Mouse (Mus musculus): ENCODE data around the gene Mcm10.

The Mcm10 gene

GRCm38 (mm10) chr2:5031215-5031614, 18.6 kb upstream of the Mcm10 start:
- DNase-seq: no peak

DNA sequence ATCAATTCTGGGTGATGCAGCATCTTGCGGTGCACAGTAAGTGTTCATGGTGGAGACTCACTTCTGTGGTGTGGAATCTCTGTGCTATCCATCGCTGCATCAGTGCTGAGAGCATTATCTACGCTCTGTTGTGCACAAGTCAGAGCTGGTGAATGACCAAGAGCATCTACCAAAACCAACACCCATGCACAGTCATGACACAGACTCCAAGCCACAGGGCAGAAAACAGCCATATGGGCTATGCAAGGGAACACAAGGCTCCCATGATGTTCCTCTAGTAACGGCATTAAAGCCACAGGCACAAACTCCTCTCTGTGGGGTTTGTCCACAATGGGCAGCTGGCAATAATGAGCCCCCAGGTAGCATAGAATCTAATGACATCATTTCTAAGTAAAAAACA, 17.2 kb upstream of the Mcm10 start:
- DNase-seq: no peak

DNA sequence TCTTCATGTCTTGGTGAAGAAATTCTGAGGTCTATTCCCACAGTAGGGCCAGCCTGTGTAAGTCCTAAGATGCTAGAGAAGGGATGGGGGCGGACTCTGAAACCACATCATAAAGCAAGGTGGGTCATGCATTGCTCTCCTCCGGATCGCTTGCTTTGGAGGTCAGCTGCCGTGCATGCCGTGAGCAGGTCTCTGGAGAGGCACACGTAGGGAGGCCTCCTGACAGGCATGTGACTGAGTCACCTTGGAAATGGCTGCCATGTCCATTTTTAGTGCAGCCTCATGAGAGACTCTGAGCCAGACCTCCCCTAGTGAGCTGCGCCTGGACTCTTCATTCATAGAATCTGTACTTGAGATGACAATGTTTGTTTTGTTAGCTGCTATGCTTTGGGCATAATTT, 15.5 kb upstream of the Mcm10 start:
- no peak for DNase-seq

DNA sequence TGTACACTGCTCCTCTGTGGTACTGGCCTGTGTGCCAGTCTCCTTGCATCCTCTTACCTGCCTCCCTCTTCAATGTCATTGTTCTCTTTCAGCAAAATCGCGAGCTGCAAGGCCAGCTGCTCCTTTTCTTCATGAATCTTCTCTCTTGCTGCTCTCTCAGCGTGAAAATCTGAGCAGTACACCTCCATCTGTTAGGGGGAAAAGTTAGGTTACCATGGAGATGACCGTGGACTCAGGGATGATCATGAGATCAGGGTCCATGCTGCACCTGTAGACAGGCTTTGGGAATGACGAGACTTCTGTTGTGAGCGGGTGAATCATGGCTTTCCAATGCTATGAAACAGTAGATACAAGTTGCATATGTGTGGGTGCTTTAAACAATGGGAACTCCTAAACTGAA, 14.5 kb upstream of the Mcm10 start:
- DNase-seq: no peak

DNA sequence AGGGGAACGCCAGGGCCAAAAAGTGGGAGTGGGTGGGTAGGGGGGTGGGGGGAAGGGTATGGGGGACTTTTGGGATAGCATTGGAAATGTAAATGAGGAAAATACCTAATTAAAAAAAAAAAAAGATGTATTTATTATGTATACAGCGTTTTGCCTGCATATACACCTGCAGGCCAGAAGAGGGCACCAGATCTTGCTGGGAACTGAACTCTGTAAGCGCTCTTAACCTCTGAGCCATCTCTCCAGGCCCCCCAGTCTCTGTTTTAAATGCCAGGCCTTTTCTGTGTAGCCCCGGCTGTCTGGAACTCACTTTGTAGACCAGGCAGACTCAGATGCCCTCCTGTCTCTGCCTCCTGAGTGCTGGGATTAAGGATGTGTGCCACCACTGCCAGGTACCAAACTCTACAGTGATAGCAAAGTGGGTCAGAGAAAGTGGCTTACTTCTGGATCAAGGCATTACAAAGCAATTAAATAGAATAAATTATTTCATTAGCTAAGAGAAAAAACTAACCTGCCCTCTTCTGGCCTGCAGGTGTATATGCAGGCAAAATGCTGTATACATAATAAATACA, 12.7 kb upstream of the Mcm10 start:
- DNase-seq: no peak

DNA sequence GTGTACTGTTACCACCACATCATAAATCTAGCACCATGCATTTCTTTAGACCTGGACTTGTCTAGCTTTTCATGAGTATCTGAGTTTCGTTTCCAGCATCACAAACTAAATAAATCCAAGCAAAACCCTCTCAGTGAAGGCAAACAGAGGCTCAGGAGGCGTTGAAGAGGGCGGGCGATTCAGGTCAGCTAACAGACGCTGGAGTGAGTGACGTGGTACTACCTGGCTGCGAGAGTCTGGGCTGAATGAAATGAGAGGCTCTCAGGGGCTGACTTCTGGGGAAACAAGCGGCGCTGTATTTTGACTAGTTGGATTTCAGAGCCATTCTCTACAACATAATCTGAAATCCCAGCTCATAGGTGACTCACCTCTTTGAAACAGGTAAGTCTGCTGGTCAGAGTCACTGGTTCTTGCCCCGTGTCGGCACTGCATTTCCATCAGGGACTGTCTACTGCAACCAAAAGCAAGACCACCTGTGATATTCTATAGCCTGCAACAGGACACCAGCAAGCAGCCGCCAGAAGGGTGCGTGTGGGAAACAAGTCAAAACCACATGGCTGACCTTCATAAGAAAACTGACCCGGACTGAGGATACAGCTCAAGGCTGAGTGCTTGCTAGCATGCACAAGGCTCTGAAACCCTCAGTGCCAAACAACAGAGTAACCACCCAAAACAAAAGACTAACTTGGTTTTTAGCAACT, 11.3 kb upstream of the Mcm10 start:
- no peak for DNase-seq

GRCm38 (mm10) chr2:5023275-5023674, 10.7 kb upstream of the Mcm10 start:
- DNase-seq: no peak

GRCm38 (mm10) chr2:5019708-5020107, 7.1 kb upstream of the Mcm10 start:
- no peak for DNase-seq

GRCm38 (mm10) chr2:5016922-5017321, 4.3 kb upstream of the Mcm10 start:
- DNase-seq: no peak

DNA sequence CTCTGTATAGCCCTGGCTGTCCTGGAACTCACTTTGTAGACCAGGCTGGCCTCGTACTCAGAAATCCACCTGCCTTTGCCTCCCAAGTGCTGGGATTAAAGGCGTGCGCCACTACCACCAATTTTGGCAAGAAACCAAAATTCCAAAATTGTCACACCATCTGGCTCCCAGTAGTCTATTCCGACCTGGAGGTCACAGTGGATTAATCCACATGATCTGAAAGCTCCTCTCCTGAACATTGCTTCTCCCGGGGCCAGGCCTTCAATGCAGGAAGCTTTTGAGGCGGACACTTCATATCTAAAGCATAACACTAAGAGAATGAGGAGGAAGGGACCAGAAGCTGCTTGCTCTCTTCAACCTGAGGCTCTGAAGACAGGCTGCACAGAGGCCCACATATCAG, 2.9 kb upstream of the Mcm10 start:
- DNase-seq: no peak

- no peak for DNase-seq
Measured at GRCm38 (mm10) chr2:5014616-5015015, 2.0 kb upstream of the Mcm10 start.

GRCm38 (mm10) chr2:5011898-5012490, 597 bp downstream of the Mcm10 start:
- DNase-seq: no peak

- no peak for DNase-seq
Measured at GRCm38 (mm10) chr2:5007107-5007506, 5.5 kb downstream of the Mcm10 start.

GRCm38 (mm10) chr2:5001266-5001665, 11.3 kb downstream of the Mcm10 start:
- DNase-seq: no peak

GRCm38 (mm10) chr2:4998905-4999304, 13.7 kb downstream of the Mcm10 start:
- peak; percentile 21 to 35 for DNase-seq

DNA sequence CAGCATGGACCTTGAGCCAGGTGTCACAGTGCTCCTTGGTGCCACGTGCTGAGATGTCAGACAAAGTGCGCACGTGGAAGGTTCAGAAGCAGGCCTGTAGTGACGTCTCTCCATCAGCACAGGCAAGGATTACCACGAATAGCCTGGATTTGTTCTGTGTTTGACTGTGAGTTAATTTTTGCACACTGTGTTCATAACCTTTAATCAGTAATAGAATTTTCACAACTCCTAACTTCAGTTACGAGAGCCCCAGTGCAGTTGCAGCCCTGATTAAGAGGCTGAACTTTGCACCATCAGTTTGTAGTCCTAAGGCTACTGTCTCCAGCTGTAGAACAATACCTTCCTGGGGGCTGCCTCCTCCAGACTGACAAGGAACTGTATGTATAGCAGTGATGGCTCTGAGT, 16.2 kb downstream of the Mcm10 start:
- peak in 1 of 2 experiments; percentile 16 for DNase-seq

GRCm38 (mm10) chr2:4995646-4996045, 16.9 kb downstream of the Mcm10 start:
- no peak for DNase-seq

GRCm38 (mm10) chr2:4994436-4994835, 18.2 kb downstream of the Mcm10 start:
- DNase-seq: no peak

DNA sequence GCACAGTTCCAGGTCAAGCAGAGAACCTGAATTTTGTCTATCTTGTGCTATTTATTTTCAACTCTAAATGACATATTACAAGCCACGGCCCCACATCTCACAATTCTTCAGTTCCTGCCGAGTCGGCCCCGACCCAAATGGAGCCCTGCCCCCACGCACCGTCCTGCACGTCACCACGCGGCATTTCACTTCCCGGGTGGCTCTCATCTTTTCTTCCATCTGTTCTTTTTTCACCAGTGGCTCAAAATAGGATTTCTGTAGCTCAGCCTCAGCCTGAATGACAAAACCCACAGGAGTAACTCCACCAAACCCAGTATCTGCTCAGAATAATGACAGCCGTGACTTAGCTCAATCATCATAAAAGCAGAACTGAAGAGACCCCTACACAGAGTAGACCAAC, 19.0 kb downstream of the Mcm10 start:
- DNase-seq: no peak

GRCm38 (mm10) chr2:4988826-4989424, 23.7 kb downstream of the Mcm10 start:
- DNase-seq: peak; percentile 14 to 27

DNA sequence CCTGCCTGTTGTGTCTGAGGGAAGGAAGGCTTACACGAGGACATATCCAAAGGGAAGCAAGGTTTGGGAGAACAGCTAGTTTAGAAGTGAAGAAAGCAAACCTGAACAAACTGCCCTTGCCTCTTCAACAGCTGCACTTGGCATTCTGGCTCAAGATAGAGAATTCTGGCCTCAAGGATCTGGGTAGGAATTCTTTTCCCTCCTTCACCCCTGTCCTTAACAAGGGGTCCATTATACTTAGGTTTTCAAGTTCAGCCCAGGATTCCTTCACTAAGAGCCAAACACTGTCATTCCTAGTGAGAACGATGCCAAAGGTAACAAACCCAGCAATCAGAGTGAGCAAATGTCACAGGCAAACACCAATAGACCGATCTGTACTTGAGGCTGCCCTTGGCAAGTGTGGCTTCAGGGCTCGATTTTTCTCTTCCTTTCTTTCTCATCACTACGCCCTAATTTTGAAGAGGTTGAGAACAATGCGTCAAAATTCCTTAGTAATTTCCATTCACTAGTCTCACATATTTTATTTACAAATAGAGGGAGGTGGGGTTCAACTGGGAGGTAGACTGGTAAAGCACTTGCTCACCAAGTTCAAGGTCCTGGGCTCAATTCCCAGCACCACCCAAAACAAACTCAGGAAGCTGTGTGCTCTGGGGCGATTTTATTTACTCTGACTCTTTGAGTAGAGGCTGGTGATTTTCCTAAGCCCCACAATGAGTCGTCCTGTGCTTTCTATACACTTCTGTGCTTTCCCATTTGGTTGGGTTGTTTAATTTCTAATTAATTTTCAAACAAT, 25.0 kb downstream of the Mcm10 start:
- no peak for DNase-seq

DNA sequence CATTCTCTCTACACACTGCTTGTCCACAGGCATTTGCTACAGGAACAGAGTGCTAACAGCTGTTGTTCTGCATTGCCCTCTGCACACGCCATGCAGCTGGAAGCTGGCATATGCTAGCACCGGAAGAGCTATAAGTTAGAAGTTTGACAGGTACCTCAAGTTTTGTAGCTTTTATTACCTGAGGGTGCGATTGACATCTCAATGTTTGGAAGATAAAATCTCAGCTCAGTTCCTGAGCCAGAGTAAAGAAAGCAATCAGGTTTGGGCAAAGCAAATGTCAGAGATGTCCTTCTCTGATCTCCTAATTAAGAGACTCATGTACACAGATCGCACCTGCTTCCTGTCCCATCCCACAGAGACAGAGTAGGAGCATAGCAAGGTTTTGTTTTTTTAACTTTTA, 25.8 kb downstream of the Mcm10 start:
- DNase-seq: no peak

DNA sequence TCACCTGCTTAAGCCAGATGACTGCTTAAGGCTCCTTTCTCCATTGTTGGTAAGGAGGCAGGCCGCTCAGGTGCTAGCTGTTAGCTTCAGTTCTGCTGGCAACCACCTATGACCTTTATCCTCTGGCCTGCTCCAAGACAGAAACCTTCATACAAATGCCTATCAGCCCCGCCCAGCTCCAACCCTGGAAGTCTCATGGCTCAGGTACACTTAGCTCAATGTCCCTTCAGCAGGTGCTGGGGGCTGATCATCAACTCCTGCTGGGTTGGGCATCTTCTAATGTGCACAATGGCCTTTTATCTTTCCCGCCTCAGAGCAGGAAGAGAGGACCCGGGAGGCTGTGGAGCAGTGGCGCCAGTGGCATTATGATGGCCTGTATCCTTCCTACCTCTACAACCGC, 27.6 kb downstream of the Mcm10 start:
- no peak for DNase-seq

All from kidney, postnatal 4 days (tissue).